Mouse (Mus musculus): ENCODE measurements at regions not wholly inside any gene's neighbourhood (a gene's known extent, or its start where the extent isn't known, plus 50 kb on each side); places are given as distances from the start of the nearest gene placed in this dataset.

DNA sequence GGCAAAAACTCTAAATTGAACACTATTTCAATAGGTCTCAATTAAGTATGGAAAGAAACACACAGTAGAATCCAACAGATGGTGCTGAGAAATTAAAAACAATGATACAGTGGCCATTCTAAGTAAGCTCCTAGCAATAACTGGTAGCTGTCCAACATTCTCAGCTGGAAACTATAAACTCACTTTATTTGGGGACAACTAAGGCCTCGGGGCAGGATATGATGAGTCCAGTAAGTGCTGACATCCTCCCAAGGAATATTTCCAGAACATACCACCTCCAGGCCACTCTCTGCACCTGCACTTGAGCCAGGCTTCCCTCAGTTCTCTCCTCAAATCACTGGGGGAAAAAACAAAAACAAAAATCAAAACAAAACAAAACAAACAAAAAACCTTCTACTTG lies 53.7 kb upstream of the Ank start:
- DNase-seq: peak; percentile 22

- DNase-seq: no peak
Measured at GRCm38 (mm10) chr15:27413486-27413885, 53.0 kb upstream of the Ank start.

GRCm38 (mm10) chr15:27414819-27415218 lies 51.7 kb upstream of the Ank start:
- DNase-seq: no peak

Measured in cerebellum, adult 9-10 months (tissue).